Mouse (Mus musculus): ENCODE results near the gene Caln1.

The Caln1 gene

DNA sequence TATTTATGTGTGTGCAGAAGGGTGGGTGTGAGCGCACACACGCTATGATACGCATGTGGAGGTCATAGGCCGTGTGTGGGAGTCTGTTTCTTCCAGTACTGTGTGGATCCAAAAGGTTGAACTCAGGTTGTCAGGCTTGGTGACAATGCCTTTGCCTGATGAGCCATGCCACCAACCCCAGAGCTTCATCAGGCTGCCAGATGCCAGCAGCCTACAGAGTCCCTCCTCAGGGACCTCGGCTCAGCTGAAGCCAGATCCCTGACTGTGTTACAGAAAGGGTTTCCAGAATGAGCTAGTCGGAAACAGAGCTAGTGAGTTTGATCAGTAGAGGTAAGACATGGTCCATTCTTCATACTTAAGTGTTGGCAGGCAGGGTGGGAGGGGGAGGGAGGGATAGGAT lies 25.9 kb downstream of the Caln1 start:
- DNase-seq = no peak

DNA sequence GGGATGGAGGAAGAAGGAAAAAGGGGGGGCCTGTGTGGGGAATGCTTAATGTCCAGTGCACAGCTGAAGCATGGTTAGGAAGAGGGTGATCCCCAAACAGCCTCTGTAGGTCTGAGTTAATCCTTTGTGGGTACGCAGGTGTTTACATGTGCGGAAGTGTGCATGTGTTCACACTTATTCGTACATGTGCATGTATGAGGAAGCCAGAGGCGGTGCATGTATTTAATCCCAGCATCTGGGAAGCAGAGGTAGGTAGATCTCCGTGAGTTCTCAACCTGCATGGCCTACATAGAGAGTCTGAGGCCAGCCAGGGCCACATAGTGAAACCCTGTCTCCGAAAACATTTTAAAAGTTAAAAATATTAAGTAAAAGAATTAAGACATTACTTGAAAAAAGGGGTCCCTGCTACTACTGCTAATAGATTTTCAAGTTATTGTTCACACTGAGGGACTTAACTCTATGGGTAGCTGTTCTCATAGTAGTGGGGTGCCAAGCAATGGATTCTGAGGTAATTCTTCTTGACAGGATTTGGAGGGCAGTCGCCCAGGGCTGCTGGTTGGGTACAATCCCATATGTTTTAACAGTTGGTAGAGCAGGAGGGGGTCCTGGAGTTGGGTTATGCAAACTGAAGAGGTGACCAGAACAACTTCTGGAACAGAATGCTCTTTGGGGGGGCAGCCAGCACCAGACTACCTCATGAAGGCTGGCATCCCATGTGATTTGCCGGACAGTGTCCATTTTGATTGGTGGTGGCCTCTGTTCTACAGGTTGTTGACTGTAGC lies 31.1 kb downstream of the Caln1 start:
- DNase-seq = no peak

DNA sequence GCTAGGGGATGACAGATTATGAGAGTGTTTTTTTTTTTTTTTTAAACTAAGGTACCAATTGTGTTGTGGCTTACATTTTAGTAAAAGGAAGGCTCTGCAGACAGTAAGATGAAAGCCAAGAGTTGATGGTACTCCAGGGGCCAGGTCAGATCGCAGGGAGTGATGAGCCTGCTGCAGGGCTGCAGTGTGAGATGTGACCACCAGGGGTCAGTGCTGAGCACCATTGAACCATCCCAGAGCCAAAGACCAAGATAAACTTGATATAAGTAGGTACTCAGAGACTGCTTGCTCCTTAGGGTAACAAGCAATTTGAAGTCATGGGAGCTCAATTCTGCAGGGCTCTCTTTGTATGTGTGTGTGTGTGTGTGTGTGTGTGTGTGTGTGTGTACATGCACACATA lies 35.9 kb downstream of the Caln1 start:
- DNase-seq = peak; percentile 4 to 45

DNA sequence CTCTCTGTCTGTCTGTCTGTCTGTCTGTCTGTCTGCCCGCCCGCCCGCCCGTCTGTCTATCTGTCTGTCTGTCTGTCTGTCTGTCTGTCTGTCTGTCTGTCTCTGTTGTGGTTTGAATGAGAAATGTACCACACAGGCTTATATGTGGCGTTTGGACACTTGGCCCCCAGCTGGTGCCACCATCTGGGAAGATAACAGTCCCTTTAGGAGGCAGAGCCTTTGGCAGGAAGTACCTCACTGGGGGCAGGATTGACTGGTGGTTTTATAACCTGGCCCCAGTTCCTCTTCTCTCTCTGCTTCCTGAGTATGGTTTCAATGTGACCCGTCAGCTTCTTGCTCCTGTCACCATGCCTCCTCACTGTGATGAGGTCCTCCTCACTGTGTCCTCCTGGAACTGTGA lies 40.5 kb downstream of the Caln1 start:
- DNase-seq = no peak

DNA sequence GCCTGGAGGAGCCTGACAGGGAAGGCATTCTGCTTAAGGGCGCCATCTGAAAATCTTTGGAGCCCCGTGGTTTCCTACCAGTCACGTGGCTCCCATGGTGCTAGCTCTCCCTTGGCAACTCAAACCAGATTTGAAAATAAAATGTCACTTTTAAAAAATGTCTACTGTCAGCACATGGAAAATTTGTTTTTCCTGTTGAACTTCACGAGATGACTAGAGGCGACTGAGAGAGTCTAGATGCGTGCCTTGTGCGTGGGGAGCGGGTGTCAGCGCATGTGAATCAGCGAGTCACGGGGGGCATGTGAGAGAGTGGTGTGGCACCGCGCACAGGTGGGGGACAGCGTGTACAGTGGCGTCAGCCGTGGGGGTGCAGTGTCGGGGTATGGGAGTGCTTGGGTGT lies 42.3 kb downstream of the Caln1 start:
- DNase-seq = no peak

DNA sequence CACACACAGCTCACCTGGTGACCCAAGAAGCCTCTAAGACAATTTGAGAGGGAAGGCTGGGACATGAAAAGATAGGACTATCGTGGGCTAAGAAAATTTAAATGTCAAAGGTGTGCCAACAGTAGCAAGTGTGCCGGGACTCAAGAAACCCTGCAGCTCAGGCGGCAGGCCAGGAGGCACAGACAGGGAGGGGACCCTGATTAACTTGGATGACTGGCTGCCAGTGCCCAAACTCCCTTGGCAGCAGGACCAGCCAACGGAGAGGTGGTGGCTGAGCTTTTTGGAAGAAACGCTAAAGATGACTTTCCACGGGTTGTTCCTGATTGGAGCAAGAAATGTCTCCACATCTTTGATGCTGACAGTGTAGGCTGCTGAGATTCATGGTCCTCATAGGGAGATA lies 78.2 kb downstream of the Caln1 start:
- no peak for DNase-seq

DNA sequence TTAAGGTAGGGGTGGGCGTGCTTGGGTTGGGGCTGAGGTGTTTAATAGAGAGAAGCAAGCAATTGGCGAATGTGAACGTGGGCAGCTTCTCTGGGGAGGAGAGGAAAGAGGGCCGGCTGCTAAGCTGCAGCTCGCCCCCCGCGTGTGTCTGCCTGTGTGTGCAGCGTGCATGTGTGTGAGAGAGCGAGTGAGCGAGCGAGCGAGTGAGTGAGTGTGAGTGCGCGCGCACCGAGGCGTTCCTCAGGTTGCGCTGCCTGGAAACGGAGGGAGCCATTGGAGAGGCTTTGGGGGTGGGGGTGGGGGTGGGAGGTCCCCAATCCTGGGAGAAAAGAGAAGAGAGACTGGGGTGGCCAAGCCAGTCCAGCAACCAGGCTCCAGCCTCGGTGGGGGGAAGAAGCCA lies 79.2 kb downstream of the Caln1 start:
- no peak for DNase-seq

DNA sequence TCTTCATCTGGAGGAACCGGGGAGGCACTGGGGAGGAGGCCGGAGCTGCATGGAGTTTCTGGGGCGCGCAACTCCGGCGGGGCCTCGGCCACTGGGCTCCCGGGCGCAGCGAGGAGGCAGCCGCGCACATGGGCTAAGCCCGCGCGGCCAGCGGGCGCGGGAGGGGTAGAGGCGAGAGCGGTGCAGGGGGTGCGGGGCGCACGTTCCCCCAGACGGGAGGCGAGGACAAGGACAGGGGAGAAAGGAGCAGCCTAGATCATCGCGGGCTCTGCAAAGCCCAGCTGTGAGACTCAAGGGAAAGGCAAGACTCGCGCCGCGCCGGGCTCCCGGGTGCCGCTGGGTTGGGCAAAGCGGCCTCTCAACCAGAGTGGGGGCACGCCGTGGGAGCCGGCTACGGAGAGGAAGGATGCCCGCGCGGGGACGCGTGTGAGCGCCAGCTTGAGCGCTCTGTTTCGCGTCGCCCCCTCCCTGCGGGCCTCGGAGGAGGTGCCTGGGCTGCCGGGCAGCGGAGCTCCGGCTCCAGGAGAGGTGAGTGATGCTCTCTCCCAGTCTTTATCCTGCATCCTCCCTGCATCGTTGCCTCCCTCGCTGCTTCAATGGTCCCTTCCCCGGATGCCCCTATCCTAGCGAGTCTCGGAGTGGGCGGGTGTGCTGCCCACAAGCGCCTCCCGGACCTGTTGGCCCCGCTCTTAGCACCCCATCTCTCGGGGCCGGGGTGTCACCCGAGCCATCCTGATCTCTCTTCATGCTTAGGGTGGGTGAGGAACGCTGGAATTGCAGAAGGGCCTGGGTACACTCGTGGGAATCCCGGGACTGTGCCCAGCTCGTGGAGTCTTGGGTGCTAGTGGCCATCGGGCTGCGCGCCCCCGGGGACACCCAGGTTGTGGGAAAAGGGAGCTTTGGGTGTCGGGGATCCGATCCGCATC lies 79.9 kb downstream of the Caln1 start:
- no peak for DNase-seq

DNA sequence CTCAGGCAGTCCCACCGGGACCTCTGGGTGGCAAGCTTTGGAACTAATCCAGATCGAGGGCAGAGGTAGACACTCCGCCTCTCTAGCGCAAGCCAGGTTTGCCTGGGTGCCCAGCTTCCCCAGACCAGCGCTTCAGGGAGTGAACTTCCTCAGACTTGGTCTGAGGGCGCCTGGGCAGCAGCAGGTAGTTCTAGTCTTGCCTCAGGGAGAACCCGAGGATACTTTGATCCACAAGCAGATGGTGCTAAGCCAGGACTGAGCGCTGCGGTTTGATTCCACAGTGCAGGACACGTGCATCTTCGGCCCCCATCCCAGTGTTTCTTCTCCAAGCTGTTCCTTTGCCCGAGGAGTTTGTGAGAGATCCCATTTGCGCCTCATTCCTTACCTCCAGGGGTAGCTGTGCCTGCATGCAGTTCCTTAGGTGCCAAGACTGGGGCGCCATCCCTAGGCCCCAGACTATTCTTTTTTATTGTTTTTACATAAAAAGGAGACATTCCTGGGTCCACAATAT lies 80.8 kb downstream of the Caln1 start:
- no peak for DNase-seq

DNA sequence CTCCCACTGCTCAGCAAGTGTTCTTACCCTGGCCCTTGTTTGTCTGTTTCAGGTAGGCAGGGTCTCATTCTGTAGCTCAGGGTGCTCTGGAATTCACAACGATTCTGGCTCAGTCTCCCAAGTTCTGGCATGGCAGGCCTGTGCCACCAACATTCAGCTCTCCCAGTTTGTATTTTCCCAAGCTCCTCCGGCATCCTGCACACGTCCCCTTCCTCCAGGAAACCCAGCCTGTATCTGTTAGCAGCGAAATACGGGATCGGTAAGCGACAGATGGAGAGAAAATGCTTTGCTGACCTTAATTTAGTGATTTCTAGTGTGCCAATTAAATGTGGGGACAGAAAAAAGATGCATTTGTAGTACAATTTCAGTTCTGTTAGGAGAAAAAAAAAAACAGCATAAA lies 88.8 kb downstream of the Caln1 start:
- DNase-seq = no peak

DNA sequence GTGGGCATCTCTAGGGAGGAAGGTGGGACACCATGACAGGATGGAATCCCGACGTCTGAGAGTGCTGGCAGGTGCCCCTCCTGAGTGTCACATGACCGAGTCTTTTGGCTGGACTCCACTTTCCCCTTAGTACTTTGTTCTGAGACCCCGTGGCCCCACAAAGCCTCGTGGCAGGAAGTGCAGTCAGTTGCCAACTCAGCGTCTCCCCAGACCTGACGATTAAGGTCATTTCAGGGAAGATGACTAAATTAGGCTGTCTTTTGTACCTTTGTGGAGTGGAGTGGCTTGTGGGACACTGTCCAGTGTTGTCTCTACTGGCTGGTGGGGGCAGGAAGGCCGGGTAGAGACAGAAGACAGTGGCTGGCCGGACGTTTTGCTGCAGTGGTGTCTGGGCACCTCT lies 103.0 kb downstream of the Caln1 start:
- no peak for DNase-seq

DNA sequence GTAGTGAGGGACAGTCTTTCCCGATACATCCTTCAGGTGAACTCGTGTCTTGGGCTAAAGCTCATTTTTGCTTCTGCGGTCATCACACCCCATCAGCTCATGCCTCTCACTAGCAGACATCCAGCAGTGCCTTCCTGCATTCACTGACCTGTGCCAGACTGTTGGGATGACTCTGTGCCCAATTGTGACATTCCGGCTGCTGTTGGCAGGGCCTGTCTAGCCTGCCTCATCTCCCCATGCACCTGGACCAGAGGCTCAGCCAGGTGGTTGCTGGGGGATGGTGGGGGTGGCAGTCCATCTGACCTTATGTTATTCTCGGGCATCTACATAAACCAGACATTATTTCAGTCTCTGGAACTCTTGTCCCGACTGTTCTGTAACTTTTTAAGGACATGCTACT lies 105.6 kb downstream of the Caln1 start:
- DNase-seq = no peak

DNA sequence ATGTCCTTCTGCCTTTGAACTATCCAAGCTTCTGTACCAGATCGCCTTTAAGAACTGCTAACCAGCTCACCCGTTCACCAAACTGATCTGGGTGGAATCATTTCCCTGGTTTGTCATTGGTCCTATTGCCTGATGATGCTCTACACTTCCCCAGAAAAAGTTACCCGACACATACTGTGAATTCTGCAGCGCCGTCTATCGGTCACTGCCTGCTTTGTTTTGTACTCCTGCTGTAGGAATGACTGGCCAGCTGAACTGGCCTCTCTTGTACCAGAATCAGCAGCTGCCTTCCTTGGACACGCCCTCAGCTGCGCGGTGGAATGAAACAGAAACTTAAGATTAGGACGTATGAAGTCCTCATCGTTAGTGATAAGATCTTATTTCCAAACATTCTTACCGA lies 107.5 kb downstream of the Caln1 start:
- no peak for DNase-seq

DNA sequence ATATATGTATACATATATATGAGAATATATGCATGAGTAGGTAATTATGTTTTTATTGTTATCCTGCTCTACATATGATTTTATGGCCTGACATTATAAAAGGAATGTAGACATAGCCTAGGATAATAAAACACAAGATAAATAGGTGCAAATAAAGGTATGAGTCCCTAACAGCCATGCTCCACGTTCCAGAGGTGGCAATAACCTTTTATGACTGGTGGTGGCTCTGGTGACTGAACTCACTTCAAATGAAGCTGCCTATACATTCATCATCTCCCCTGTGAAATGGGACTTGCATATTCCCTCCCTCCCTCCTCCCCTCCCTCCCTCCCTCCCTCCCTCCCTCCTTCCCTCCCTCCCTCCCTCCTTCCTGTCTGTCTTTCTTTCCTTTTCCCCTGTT lies 111.0 kb downstream of the Caln1 start:
- DNase-seq = no peak

DNA sequence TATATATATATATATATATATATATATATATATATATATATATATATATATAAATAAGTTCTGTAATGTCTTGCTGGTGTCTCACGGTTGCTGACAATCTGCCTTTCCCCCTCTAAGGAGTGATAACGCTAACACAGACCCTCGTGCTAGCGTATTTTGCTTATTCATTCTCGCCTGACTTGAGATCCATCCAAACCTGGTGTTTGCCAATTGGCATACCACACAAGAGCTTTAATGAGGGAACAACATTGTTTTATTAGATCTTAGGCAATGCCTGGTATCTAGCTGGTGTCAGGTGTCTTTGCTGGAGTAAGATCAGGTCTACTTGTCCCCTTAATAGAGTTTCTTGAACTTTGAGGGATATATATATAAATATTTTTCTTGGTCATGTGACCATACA lies 122.2 kb downstream of the Caln1 start:
- no peak for DNase-seq

DNA sequence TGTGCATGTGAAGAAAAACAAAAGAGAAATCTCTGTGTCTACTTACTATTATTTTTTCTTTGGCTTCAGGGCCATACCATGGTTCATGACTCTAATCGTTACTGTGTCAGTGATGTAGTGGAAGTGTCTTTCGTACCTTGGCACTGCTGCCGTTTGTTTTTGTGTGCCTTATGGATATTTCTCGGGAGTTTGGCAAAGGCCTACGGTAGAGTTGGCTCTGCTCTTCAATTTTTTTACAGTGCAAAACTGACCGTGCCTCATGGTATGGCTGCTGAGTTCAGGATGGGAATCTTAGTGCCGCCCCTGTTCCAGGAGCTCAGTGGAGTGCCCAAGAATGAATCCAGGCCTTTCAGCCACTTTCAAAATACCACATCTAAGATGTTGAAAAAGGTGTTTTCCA lies 123.0 kb downstream of the Caln1 start:
- DNase-seq = no peak

DNA sequence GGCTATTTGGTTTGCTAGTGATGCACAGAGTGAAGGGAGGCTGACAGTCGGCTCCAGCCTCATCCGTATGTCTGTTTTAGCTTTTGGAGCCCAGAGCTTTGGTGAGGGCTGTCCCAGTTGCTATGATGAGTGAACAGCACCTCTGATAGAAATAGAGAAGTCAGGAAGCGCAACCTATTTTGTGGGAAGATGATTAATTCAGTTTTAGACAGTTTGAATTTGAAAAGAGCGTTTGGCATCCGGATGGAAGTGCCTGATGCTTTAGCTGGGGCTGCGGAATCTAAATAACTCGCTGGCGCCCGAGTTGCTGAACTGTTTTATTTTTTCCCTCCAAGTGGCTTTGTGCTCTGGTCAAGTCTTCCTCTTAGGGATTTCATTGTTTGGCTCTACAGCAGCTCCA lies 133.3 kb downstream of the Caln1 start:
- DNase-seq = no peak

DNA sequence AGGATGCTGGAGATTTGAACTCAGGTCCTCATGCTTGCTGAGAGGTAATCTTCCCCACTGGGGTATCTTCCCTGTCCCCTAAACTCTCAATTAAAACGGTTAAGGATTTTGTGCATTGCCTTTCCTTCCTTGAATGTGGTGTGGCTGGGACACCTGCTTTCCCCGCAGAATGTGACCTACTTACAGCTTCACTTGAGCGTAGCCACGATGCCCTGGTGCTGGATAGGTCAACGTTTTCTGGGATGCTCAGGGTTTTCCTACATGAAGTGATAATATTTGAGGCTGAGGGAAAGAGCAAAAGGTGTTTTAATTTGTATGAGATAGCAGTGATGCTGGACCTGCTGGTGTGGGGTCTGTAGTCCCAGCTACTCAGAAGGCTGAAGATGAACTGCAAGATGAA lies 135.6 kb downstream of the Caln1 start:
- no peak for DNase-seq

DNA sequence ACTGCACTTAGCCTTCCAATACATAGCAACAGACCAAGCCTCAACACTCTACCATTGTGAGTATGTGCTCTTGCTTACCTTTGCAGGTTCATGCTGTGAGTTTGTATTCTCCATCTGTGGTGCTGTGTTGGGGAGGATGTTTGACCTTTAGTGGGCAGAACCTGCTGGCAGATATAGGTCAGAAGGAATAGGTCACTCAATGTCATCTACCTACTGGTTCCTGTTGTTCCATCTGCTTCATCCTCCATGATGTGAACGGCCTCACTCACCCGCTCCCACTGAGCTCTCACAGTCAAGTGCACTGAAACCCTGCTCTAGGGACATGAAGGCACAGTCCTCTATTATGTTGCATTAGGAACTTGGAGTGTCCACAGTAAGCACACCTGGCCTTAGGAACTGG lies 141.3 kb downstream of the Caln1 start:
- DNase-seq = no peak

DNA sequence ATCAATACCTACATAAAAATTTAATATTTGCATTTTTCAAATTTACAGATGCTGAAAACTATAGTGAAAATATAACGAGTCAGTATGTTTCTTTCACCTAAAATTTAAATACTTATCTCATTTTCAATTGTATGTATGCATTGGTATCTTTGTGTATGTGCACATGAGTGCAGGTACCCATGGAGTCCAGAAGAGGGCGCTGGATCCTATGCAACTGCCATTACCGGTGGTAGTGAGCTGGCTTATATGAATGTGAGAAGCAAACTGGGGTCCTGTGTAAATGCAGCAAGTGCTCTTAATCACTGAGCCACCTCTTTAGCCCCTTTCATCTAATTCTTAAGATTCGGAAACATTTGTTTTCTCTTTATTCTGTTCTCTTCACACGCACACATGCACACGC lies 146.1 kb downstream of the Caln1 start:
- no peak for DNase-seq

DNA sequence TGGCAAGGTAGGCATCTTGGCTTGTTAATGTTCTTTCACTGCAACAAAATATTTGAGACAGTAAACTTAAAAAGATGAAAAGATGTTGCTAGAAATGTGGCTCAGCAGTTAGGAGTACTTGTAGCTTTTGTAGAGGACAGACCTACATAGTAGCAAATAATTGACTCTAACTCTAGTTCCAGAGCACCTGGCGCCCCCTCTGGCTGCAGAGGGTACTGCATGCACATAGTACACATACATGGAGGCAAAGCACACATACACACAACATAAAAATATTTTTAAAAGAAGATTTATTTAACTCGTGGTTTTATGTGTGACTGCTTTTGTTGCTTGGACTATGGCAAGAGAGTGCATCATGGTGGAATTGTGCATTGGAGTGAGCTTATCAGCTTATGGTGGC lies 151.3 kb downstream of the Caln1 start:
- DNase-seq = no peak

DNA sequence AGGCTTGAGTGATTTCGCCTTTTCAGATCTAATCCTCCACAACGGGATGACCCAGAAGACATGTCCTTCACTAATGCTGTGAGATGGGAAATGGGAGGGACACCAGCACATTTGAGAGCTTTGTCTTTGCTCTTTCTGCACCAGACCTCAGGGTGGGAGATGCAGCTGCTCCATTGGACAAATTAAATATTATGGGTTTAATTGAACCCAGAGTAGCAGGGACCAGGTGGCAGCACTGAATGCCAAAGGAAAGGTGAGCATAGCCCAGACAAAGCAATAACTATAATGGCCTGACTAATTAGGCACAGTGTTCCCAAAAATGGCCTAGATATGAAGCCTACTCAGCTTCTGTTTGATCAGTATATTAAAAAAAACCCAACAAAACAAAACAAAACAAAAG lies 158.2 kb downstream of the Caln1 start:
- no peak for DNase-seq

DNA sequence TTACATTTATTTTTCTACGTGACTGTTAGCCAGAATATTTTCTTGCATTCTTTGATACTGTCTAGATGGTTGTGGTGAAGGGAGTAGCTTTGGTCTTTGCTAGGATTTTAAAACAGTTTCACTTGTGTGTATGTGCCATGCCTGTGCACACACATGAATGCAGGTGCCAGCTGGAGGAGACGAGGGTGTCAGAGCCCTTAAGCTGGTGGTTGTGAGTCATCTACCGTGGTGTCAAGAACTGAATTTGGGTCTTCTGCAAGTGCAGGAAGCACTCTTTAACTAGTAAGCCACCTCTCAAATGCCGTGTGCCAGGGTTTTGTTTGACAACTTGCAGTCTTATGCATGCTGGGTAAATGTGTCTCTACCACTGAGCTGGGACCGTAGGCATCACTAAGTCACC lies 178.2 kb downstream of the Caln1 start:
- DNase-seq = no peak

DNA sequence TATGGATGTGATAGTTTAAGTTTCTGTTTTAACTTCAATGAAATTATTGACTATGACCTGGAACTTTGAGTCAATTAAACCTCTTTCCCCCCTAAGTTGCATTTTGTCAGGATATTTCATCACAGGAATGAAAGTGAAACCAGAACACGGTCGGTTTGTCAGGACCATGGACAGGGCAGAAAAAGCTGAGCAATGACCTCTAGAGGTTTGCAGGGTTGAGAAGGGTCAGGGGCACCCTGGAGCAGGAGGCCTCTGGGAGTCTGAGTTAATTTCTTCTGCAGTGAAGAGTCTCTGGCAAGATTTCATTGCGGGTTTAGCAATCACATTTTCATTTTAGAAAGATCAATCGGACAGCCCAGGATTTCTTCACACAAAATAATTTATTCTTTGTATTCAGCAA lies 184.7 kb downstream of the Caln1 start:
- DNase-seq = no peak
